Mouse (Mus musculus) layer of hippocampus, adult 9-11 months (tissue): ENCODE measurements at regions not wholly inside any gene's neighbourhood (a gene's known extent, or its start where the extent isn't known, plus 50 kb on each side); places are given as distances from the start of the nearest gene placed in this dataset.
"Not testable (repeated sequence)": the region's sequence is repeated elsewhere in the genome, so short reads cannot be mapped to it uniquely, and the experiment has no call there.

ENCODE experiments used
- DNase-seq: peaks from one replicate; pipeline ENCODE4 v3.0.0; 2022

GRCm38 (mm10) chr5:40882886-40883285, 825.1 kb downstream of the Rab28 start:
- no peak for DNase-seq

- DNase-seq: no peak
Observed at GRCm38 (mm10) chr5:40877756-40878155, 830.2 kb downstream of the Rab28 start.

- DNase-seq: not testable (repeated sequence)
Observed at GRCm38 (mm10) chr5:40862349-40862748, 845.6 kb downstream of the Rab28 start.
